Mouse (Mus musculus) right cerebral cortex, postnatal 4 days (tissue): ENCODE measurements at regions not wholly inside any gene's neighbourhood (a gene's known extent, or its start where the extent isn't known, plus 50 kb on each side); places are given as distances from the start of the nearest gene placed in this dataset.

Source experiments
- DNase-seq: peaks from one replicate; pipeline ENCODE4 v3.0.0-alpha.2; 2022

- no peak for DNase-seq
Observed at GRCm38 (mm10) chr13:5728172-5728571, 133.1 kb upstream of the Klf6 start.

GRCm38 (mm10) chr13:5728808-5729207, 132.5 kb upstream of the Klf6 start:
- DNase-seq: no peak

GRCm38 (mm10) chr13:5729426-5730068, 131.7 kb upstream of the Klf6 start:
- DNase-seq: no peak

- no peak for DNase-seq
Observed at GRCm38 (mm10) chr13:5732206-5732605, 129.1 kb upstream of the Klf6 start.

- no peak for DNase-seq
Observed at GRCm38 (mm10) chr13:5735027-5735624, 126.2 kb upstream of the Klf6 start.

GRCm38 (mm10) chr13:5736472-5736871, 124.8 kb upstream of the Klf6 start:
- DNase-seq: no peak

- no peak for DNase-seq
Observed at GRCm38 (mm10) chr13:5737214-5737613, 124.1 kb upstream of the Klf6 start.

- no peak for DNase-seq
Observed at GRCm38 (mm10) chr13:5740805-5741204, 120.5 kb upstream of the Klf6 start.

GRCm38 (mm10) chr13:5744949-5745348, 116.3 kb upstream of the Klf6 start:
- DNase-seq: no peak

GRCm38 (mm10) chr13:5757176-5757575, 104.1 kb upstream of the Klf6 start:
- DNase-seq: no peak

GRCm38 (mm10) chr13:5757963-5758362, 103.3 kb upstream of the Klf6 start:
- no peak for DNase-seq

- DNase-seq: no peak
Observed at GRCm38 (mm10) chr13:5760030-5760429, 101.3 kb upstream of the Klf6 start.

GRCm38 (mm10) chr13:5766394-5766793, 94.9 kb upstream of the Klf6 start:
- DNase-seq: no peak

- DNase-seq: no peak
Observed at GRCm38 (mm10) chr13:5767202-5767601, 94.1 kb upstream of the Klf6 start.

GRCm38 (mm10) chr13:5768699-5769098, 92.6 kb upstream of the Klf6 start:
- no peak for DNase-seq

GRCm38 (mm10) chr13:5769283-5770260, 91.7 kb upstream of the Klf6 start:
- no peak for DNase-seq

GRCm38 (mm10) chr13:5773811-5774210, 87.5 kb upstream of the Klf6 start:
- no peak for DNase-seq

- no peak for DNase-seq
Observed at GRCm38 (mm10) chr13:5778443-5779171, 82.7 kb upstream of the Klf6 start.

GRCm38 (mm10) chr13:5779410-5779809, 81.9 kb upstream of the Klf6 start:
- DNase-seq: no peak

GRCm38 (mm10) chr13:5782540-5782939, 78.7 kb upstream of the Klf6 start:
- DNase-seq: no peak

- no peak for DNase-seq
Observed at GRCm38 (mm10) chr13:5787114-5787513, 74.2 kb upstream of the Klf6 start.

- no peak for DNase-seq
Observed at GRCm38 (mm10) chr13:5789302-5789701, 72.0 kb upstream of the Klf6 start.

GRCm38 (mm10) chr13:5802079-5802478, 59.2 kb upstream of the Klf6 start:
- DNase-seq: no peak
